Mouse (Mus musculus) hindbrain, embryonic 14.5 days (tissue): ENCODE measurements around the gene Igf2bp2. TPM values are rescaled to one million over a fixed set of nuclear protein-coding genes. Genes with fewer than 3 reads are reported as not detected.

ENCODE experiments used
- ATAC-seq: fragments of 200-750 bp; cut with Nextera tagmentation; 2 replicates; pipeline ENCODE4 v1.8.0; 2017; ENCODE audit warnings: moderate number of reproducible peaks, mild to moderate bottlenecking, moderate TSS enrichment, moderate library complexity; ENCODE audit not compliant: low FRiP score
- DNase-seq: peaks from one replicate; pipeline ENCODE4 v3.0.0-alpha.2; 2015; ENCODE audit warnings: low spot score
- H3K27ac ChIP-seq: fragments of 300-500 bp; sonication (generic); 2 replicates; pipeline ENCODE4 v1.5.1; 2014; ENCODE audit warnings: mild to moderate bottlenecking, moderate library complexity
- H3K27me3 ChIP-seq: fragments of 300-500 bp; sonication (generic); 2 replicates; pipeline ENCODE4 v1.6.1; 2014; ENCODE audit warnings: mild to moderate bottlenecking, low read length, mixed read lengths; ENCODE audit not compliant: control insufficient read depth, insufficient read depth
- H3K36me3 ChIP-seq: fragments of 300-500 bp; sonication (generic); replicated peaks from 2 replicates; pipeline ENCODE4 v1.6.1; 2014; ENCODE audit not compliant: control insufficient read depth, insufficient read depth
- H3K4me1 ChIP-seq: fragments of 300-500 bp; sonication (generic); replicated peaks from 2 replicates; pipeline ENCODE4 v1.6.1; 2014; ENCODE audit warnings: antibody characterized with exemption, low read length, mixed read lengths; ENCODE audit not compliant: control insufficient read depth, insufficient read depth
- H3K4me2 ChIP-seq: fragments of 300-500 bp; sonication (generic); replicated peaks from 2 replicates; pipeline ENCODE4 v1.6.1; 2014; ENCODE audit warnings: mild to moderate bottlenecking, moderate library complexity
- H3K4me3 ChIP-seq: fragments of 300-500 bp; sonication (generic); replicated peaks from 2 replicates; pipeline ENCODE4 v1.5.1; 2014; ENCODE audit warnings: mild to moderate bottlenecking, low read length
- H3K9ac ChIP-seq: fragments of 300-500 bp; sonication (generic); 2 replicates; pipeline ENCODE4 v1.6.1; 2014
- H3K9me3 ChIP-seq: fragments of 300-500 bp; sonication (generic); 2 replicates; pipeline ENCODE4 v1.6.1; 2016; ENCODE audit warnings: low read length; ENCODE audit not compliant: control insufficient read depth
- WGBS: fragments of 180-500 bp; shearing (Covaris S2); extraction: QIAGEN DNeasy Blood & Tissue Kit; methylation state at CpG from one replicate; pipeline ENCODE4 v1.1.7; 2014; 5-methylcytosine and 5-hydroxymethylcytosine counted together
- polyA plus RNA-seq: library from polyadenylated mRNA; unstranded; fragments of >200 nt; fragmentation: Nextera tagmentation; extraction: Ambion mirVana; gene quantifications from 2 replicates; pipeline ENCODE4 v1.2.1, GENCODE M21; 2014

The Igf2bp2 gene
- polyA plus RNA-seq, 1 experiment from 2014 or later, result 21.6 TPM

DNA sequence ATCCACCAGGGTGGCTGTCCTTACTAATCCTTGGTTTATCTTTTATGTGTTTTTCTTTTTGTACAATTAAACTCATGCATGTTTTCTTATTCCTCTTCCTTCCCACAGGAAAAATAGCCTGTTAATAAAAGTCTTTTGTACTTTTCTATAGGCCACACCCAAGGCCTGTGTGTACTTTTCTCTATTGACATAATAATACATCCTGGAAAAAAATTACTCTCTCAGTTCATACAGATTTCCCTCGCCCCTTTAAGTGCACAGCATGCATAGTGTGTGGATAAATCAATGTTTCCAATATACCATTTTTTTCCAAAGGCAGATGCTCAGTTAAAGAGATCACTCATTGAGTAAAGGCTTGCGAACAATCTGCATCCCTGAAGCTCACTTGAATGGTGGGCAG is 14.9 kb upstream of the Igf2bp2 start:
- Histone ChIP-seq H3K9me3 (peaks cover 4% of the 10 kb centered on the region; the same call in 1 of the 2 replicates), H3K27ac (no peak overlapping the region), H3K4me1 (no peaks in the 10 kb centered on the region), H3K27me3 (no peaks in the 10 kb centered on the region), H3K4me2 (no peak overlapping the region), H3K4me3 (no peak overlapping the region), H3K36me3 (no peaks in the 10 kb centered on the region), H3K9ac (no peak overlapping the region)
- 78% methylated on average over 2 of the region's 2 CpGs for WGBS
- ATAC-seq (no peak), DNase-seq (no peak)

GRCm38 (mm10) chr16:22168731-22169130 is 5.6 kb upstream of the Igf2bp2 start:
- no peaks in the 10 kb centered on the region for H3K36me3 ChIP-seq
- H3K4me1 ChIP-seq, result no peaks in the 10 kb centered on the region
- H3K27ac ChIP-seq, result no peak overlapping the region
- H3K27me3 ChIP-seq, result no peaks in the 10 kb centered on the region
- H3K4me3 ChIP-seq, result no peak overlapping the region
- no peak overlapping the region for H3K4me2 ChIP-seq
- H3K9ac ChIP-seq, result no peak overlapping the region
- H3K9me3 ChIP-seq, result no peaks in the 10 kb centered on the region
- DNase-seq, result no peak
- WGBS, result 94% methylated on average over 8 of the region's 8 CpGs
- no peak for ATAC-seq

DNA sequence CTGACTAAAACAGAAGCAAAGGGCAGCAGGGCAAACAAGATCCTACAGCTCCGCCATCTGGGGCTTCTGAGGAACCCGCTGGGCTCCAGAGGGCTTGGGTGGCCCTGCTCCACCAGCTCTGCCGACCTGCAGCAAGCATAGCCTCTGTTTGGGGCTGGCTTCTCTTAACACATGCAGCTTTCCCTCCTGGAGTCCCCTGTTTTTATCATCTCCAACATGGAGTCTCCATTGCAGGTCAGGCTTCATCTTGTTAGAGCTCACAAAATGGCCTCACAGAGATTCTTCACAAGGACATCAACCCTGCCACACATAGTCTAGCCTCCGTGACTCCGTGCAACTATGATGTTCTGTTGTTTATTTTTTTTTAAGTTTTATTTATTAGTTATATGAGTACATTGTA is 2.5 kb upstream of the Igf2bp2 start:
- Histone ChIP-seq H3K27ac (no peak overlapping the region), H3K9me3 (no peaks in the 10 kb centered on the region), H3K9ac (no peak overlapping the region), H3K4me1 (peaks cover 6% of the 10 kb centered on the region), H3K4me3 (no peak overlapping the region), H3K4me2 (no peak overlapping the region), H3K27me3 (no peaks in the 10 kb centered on the region), H3K36me3 (no peaks in the 10 kb centered on the region)
- WGBS, result 91% methylated on average over 5 of the region's 5 CpGs
- no peak for DNase-seq
- ATAC-seq, result no peak

DNA sequence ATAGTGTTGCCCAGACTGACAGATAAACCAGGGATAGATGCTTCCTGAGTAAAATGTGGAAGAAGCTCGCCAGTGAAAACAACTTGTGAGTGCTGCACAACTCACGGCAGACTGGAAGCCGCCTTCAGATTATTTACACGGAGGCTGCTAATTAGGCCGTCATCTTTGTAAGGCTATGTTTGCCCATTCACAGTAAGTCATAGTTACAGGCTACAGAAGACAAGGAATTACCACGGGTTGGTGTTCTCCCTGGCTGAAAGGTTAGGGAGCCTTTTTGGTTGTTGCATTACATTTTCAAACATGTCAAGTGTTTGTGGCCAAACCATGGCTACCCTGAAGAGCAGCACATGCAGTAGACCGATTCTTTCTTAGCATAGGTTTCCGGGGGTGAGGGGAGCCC is 1.3 kb upstream of the Igf2bp2 start:
- Histone ChIP-seq H3K9ac (no peak overlapping the region), H3K36me3 (no peaks in the 10 kb centered on the region), H3K4me2 (peak overlapping the region; percentile 70), H3K9me3 (no peaks in the 10 kb centered on the region), H3K27ac (no peak overlapping the region), H3K4me1 (peaks cover 14% of the 10 kb centered on the region), H3K27me3 (no peaks in the 10 kb centered on the region), H3K4me3 (no peak overlapping the region)
- 56% methylated on average over 8 of the region's 8 CpGs for WGBS
- DNase-seq, result no peak
- ATAC-seq, result no peak

GRCm38 (mm10) chr16:22163456-22163851 is 355 bp upstream of the Igf2bp2 start:
- no peaks in the 10 kb centered on the region for H3K9me3 ChIP-seq
- ATAC-seq (peak; percentile 74), DNase-seq (peak; percentile 62)
- peak overlapping the region; percentile 70 for H3K4me2 ChIP-seq
- peaks cover 18% of the 10 kb centered on the region for H3K4me1 ChIP-seq
- H3K9ac ChIP-seq, result peak overlapping the region; percentile 91
- H3K27ac ChIP-seq, result peak overlapping the region; percentile 84
- peak overlapping the region; percentile 93 for H3K4me3 ChIP-seq
- H3K36me3 ChIP-seq, result no peaks in the 10 kb centered on the region
- no peaks in the 10 kb centered on the region for H3K27me3 ChIP-seq
- WGBS, result under 1% methylated on average over 27 of the region's 27 CpGs

DNA sequence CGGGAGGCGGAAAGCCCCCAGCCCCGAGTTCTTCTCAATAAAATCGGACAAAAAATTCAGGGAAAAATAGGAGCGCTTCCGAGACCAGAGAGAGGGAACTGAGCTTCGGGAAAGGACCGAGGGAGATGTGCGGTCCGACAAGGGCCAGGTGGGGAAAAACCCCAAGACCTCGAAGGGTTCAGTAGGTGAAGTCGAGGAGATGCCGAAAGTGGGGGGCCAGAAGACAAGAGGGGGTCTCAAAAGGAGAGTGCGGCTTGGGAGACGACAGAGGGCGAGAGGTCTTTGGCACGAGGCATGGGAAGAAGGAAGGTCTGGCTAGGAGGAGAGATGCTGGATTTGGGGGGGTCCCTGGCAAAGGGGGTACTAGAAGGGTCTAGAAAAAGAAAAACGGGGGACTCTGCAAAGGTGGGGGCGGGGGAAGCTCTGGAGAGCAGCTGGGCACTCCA is 1.0 kb downstream of the Igf2bp2 start:
- ATAC-seq (peak; percentile 24; the same call in 1 of the 2 replicates), DNase-seq (peak; percentile 36)
- under 1% methylated on average over 19 of the region's 19 CpGs for WGBS
- peak overlapping the region; percentile 84 for H3K27ac ChIP-seq
- H3K27me3 ChIP-seq, result no peaks in the 10 kb centered on the region
- H3K4me1 ChIP-seq, result peaks cover 18% of the 10 kb centered on the region
- no peaks in the 10 kb centered on the region for H3K36me3 ChIP-seq
- peak overlapping the region; percentile 91 for H3K9ac ChIP-seq
- H3K4me2 ChIP-seq, result peak overlapping the region; percentile 70
- no peaks in the 10 kb centered on the region for H3K9me3 ChIP-seq
- peak overlapping the region; percentile 93 for H3K4me3 ChIP-seq

- ATAC-seq, result peak; percentile 26; the same call in 1 of the 2 replicates
- peak; percentile 57 for DNase-seq
- peak overlapping the region; percentile 91 for H3K9ac ChIP-seq
These were observed 1.6 kb downstream of the Igf2bp2 start for GRCm38 (mm10) chr16:22161351-22162065.

GRCm38 (mm10) chr16:22160386-22161145 is 2.5 kb downstream of the Igf2bp2 start:
- no peaks in the 10 kb centered on the region for H3K9me3 ChIP-seq
- H3K9ac ChIP-seq, result peak overlapping the region; percentile 91
- peaks cover 18% of the 10 kb centered on the region for H3K4me1 ChIP-seq
- H3K27me3 ChIP-seq, result no peaks in the 10 kb centered on the region
- WGBS, result under 1% methylated on average over 16 of the region's 16 CpGs
- ATAC-seq, result no peak
- peak overlapping the region; percentile 70 for H3K4me2 ChIP-seq
- no peak overlapping the region; the same call in 1 of the 2 replicates for H3K27ac ChIP-seq
- H3K4me3 ChIP-seq, result peak overlapping the region; percentile 93
- H3K36me3 ChIP-seq, result no peaks in the 10 kb centered on the region
- peak; percentile 26 for DNase-seq

More at GRCm38 (mm10) chr16:22161351-22162065, 1.6 kb downstream of the Igf2bp2 start:
- no peaks in the 10 kb centered on the region for H3K36me3 ChIP-seq
- H3K9me3 ChIP-seq, result no peaks in the 10 kb centered on the region
- H3K27me3 ChIP-seq, result no peaks in the 10 kb centered on the region
- peaks cover 18% of the 10 kb centered on the region for H3K4me1 ChIP-seq
- peak overlapping the region; percentile 84 for H3K27ac ChIP-seq
- WGBS, result under 1% methylated on average over 68 of the region's 71 CpGs
- H3K4me3 ChIP-seq, result peak overlapping the region; percentile 93
- peak overlapping the region; percentile 70 for H3K4me2 ChIP-seq

DNA sequence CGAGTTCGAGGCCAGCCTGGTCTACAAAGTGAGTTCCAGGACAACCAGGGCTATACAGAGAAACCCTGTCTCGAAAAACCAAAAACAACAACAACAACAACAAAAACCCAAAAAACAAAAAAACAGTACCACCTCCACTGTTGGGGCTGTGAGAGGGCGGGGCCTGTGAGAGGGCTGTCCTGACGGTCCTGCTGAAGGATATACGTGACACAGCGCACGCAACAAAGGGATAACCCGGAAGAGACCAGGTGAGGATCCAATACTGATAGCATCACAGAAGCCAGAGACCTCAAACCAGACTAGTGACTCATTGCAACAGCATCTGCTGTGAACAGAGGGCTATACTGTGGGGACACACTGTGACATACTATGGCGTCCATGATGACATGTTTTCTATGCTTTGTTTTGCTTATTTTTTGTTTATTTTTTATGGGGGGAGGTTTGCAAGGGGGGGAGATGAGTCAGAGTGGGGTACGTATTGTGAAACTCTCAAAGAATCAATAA is 10.1 kb downstream of the Igf2bp2 start:
- no peak overlapping the region for H3K4me2 ChIP-seq
- 93% methylated on average over 11 of the region's 11 CpGs for WGBS
- H3K27ac ChIP-seq, result no peak overlapping the region
- H3K9me3 ChIP-seq, result no peaks in the 10 kb centered on the region
- H3K4me1 ChIP-seq, result peaks cover 21% of the 10 kb centered on the region
- no peak overlapping the region for H3K9ac ChIP-seq
- no peaks in the 10 kb centered on the region for H3K27me3 ChIP-seq
- no peak for ATAC-seq
- H3K36me3 ChIP-seq, result no peaks in the 10 kb centered on the region
- no peak for DNase-seq
- H3K4me3 ChIP-seq, result no peak overlapping the region
